Mouse (Mus musculus): ENCODE measurements around the gene Gtf2e1. TPM values are rescaled to one million over a fixed set of nuclear protein-coding genes. Genes with fewer than 3 reads are reported as not detected.
A peak's percentile ranks its signal among the peaks of the same experiment; 100 is the strongest.

Gene Gtf2e1
- polyA plus RNA-seq, 1 experiment, result 5.0 TPM

DNA sequence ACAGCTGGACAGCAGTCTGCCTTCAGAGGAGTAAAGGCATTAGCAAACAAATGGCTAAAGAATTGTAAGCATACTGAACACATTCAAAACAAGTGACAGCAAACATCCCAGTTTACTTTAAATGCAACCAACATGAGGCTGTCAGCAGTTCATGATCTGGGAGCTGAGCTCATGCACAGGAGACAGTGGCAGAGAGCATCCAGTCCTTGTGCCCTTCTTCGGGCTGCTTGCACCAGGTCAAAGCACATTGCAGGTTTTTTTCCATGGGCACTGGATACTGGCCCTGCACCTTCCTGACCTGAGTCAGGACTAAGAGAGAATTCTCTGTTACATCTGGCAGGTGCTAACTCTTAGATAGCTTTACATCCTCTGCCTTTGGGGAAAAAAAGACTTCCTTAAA, 40.0 kb upstream of the Gtf2e1 start:
- H3K4me3 ChIP-seq (replicated peaks; ENCODE audit: control insufficient read depth, low read depth, low read length), result no peak overlapping the region
- WGBS, result 73% methylated on average over 1 of the region's 1 CpGs
- TF ChIP-seq CTCF (IDR thresholded peaks at IDR 0.05; ENCODE audit: control insufficient read depth, insufficient read depth, low read length), result no peak
- no peak for TF ChIP-seq POLR2A (IDR thresholded peaks at IDR 0.05; ENCODE audit: borderline replicate concordance, control insufficient read depth, low read depth, low read length)
- no peaks in the 10 kb centered on the region for H3K4me1 ChIP-seq (ENCODE audit: control insufficient read depth, insufficient read depth, low read length)
- H3K27ac ChIP-seq (ENCODE audit: control insufficient read depth, insufficient read depth, low read depth, low read length, poor library complexity), result no peak overlapping the region

GRCm38 (mm10) chr16:37575325-37575724, 35.7 kb upstream of the Gtf2e1 start:
- H3K4me3 ChIP-seq (replicated peaks; ENCODE audit: control insufficient read depth, low read depth, low read length), result no peak overlapping the region
- no peaks in the 10 kb centered on the region for H3K4me1 ChIP-seq (ENCODE audit: control insufficient read depth, insufficient read depth, low read length)
- no peak overlapping the region for H3K27ac ChIP-seq (ENCODE audit: control insufficient read depth, insufficient read depth, low read depth, low read length, poor library complexity)
- no peak for TF ChIP-seq CTCF (IDR thresholded peaks at IDR 0.05; ENCODE audit: control insufficient read depth, insufficient read depth, low read length)
- no peak for TF ChIP-seq POLR2A (IDR thresholded peaks at IDR 0.05; ENCODE audit: borderline replicate concordance, control insufficient read depth, low read depth, low read length)
- WGBS, result 38% methylated on average over 3 of the region's 3 CpGs

- H3K27ac ChIP-seq (ENCODE audit: control insufficient read depth, insufficient read depth, low read depth, low read length, poor library complexity), result no peak overlapping the region
- no peaks in the 10 kb centered on the region for H3K4me1 ChIP-seq (ENCODE audit: control insufficient read depth, insufficient read depth, low read length)
- TF ChIP-seq CTCF (IDR thresholded peaks at IDR 0.05; ENCODE audit: control insufficient read depth, insufficient read depth, low read length) (peak; percentile 15; the same call in 1 of the 2 replicates), POLR2A (IDR thresholded peaks at IDR 0.05; ENCODE audit: borderline replicate concordance, control insufficient read depth, low read depth, low read length) (no peak)
- 93% methylated on average over 5 of the region's 5 CpGs for WGBS
- H3K4me3 ChIP-seq (replicated peaks; ENCODE audit: control insufficient read depth, low read depth, low read length), result no peak overlapping the region
Measured at GRCm38 (mm10) chr16:37573061-37573460, 33.5 kb upstream of the Gtf2e1 start.

GRCm38 (mm10) chr16:37572117-37572754, 32.6 kb upstream of the Gtf2e1 start:
- H3K4me3 ChIP-seq (replicated peaks; ENCODE audit: control insufficient read depth, low read depth, low read length), result no peak overlapping the region
- H3K4me1 ChIP-seq (ENCODE audit: control insufficient read depth, insufficient read depth, low read length), result no peaks in the 10 kb centered on the region
- H3K27ac ChIP-seq (ENCODE audit: control insufficient read depth, insufficient read depth, low read depth, low read length, poor library complexity), result no peak overlapping the region
- TF ChIP-seq CTCF (IDR thresholded peaks at IDR 0.05; ENCODE audit: control insufficient read depth, insufficient read depth, low read length) (no peak), POLR2A (IDR thresholded peaks at IDR 0.05; ENCODE audit: borderline replicate concordance, control insufficient read depth, low read depth, low read length) (no peak)
- WGBS, result 89% methylated on average over 12 of the region's 12 CpGs

DNA sequence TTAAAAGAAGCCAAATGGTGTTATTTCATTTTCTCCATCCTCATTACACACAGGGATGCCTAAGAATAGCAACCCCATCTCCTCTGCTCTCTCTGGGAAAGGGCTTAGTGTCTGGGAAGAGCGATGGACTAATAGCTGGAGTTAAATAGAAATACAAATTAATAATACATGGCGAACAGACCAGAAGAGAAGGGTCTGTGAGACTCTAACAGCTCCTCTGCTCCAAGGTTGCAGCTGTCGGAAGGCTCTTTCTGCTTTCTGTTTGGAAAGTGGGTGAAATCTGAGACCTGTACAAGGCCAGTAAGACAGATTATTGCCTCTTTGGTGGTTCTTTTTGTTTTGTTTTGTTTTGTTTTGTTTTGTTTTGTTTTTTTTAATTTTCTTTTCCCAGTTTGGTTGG, 32.0 kb upstream of the Gtf2e1 start:
- Histone ChIP-seq H3K4me1 (ENCODE audit: control insufficient read depth, insufficient read depth, low read length) (no peaks in the 10 kb centered on the region), H3K27ac (ENCODE audit: control insufficient read depth, insufficient read depth, low read depth, low read length, poor library complexity) (no peak overlapping the region), H3K4me3 (replicated peaks; ENCODE audit: control insufficient read depth, low read depth, low read length) (no peak overlapping the region)
- WGBS, result 92% methylated on average over 3 of the region's 3 CpGs
- TF ChIP-seq CTCF (IDR thresholded peaks at IDR 0.05; ENCODE audit: control insufficient read depth, insufficient read depth, low read length) (no peak), POLR2A (IDR thresholded peaks at IDR 0.05; ENCODE audit: borderline replicate concordance, control insufficient read depth, low read depth, low read length) (no peak)

GRCm38 (mm10) chr16:37567113-37568050, 27.8 kb upstream of the Gtf2e1 start:
- H3K4me3 ChIP-seq (replicated peaks; ENCODE audit: control insufficient read depth, low read depth, low read length), result no peak overlapping the region
- no peak overlapping the region for H3K27ac ChIP-seq (ENCODE audit: control insufficient read depth, insufficient read depth, low read depth, low read length, poor library complexity)
- 91% methylated on average over 12 of the region's 12 CpGs for WGBS
- TF ChIP-seq CTCF (IDR thresholded peaks at IDR 0.05; ENCODE audit: control insufficient read depth, insufficient read depth, low read length) (no peak), POLR2A (IDR thresholded peaks at IDR 0.05; ENCODE audit: borderline replicate concordance, control insufficient read depth, low read depth, low read length) (no peak)
- H3K4me1 ChIP-seq (ENCODE audit: control insufficient read depth, insufficient read depth, low read length), result no peaks in the 10 kb centered on the region

DNA sequence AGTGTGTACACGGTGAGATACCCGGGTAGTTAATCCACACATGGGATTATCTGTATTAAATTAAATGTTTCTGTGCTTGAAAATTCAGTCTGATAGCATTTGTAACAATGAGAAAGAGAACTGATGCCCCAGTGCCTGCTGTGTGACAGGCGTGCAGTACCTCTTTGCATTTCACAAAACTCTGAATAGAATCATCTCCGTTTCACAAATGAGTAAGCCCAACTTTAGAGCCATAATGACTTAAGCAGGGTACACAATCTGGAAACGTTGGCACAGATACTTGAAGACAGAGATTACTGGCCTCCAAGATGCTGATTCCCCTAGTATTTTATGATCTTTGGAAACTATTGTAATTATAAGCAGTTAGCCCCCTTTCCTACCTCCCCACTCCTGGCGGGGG, 26.5 kb upstream of the Gtf2e1 start:
- no peaks in the 10 kb centered on the region for H3K4me1 ChIP-seq (ENCODE audit: control insufficient read depth, insufficient read depth, low read length)
- WGBS, result 85% methylated on average over 6 of the region's 6 CpGs

GRCm38 (mm10) chr16:37565117-37565516, 25.5 kb upstream of the Gtf2e1 start:
- 59% methylated on average over 1 of the region's 1 CpGs for WGBS

More for the DNA sequence above, 26.5 kb upstream of the Gtf2e1 start:
- H3K27ac ChIP-seq (ENCODE audit: control insufficient read depth, insufficient read depth, low read depth, low read length, poor library complexity), result no peak overlapping the region
- H3K4me3 ChIP-seq (replicated peaks; ENCODE audit: control insufficient read depth, low read depth, low read length), result no peak overlapping the region
- TF ChIP-seq CTCF (IDR thresholded peaks at IDR 0.05; ENCODE audit: control insufficient read depth, insufficient read depth, low read length), result no peak
- TF ChIP-seq POLR2A (IDR thresholded peaks at IDR 0.05; ENCODE audit: borderline replicate concordance, control insufficient read depth, low read depth, low read length), result no peak

More at GRCm38 (mm10) chr16:37565117-37565516, 25.5 kb upstream of the Gtf2e1 start:
- TF ChIP-seq POLR2A (IDR thresholded peaks at IDR 0.05; ENCODE audit: borderline replicate concordance, control insufficient read depth, low read depth, low read length) (no peak), CTCF (IDR thresholded peaks at IDR 0.05; ENCODE audit: control insufficient read depth, insufficient read depth, low read length) (no peak)
- Histone ChIP-seq H3K4me1 (ENCODE audit: control insufficient read depth, insufficient read depth, low read length) (no peaks in the 10 kb centered on the region), H3K4me3 (replicated peaks; ENCODE audit: control insufficient read depth, low read depth, low read length) (no peak overlapping the region), H3K27ac (ENCODE audit: control insufficient read depth, insufficient read depth, low read depth, low read length, poor library complexity) (no peak overlapping the region)

Measured in bone marrow, adult 2 months (tissue).